Mouse (Mus musculus) midbrain, embryonic 16.5 days (tissue): ENCODE data around the gene Alox12. TPM values are rescaled to one million over a fixed set of nuclear protein-coding genes. Genes with fewer than 3 reads are reported as not detected.

Source experiments
- ATAC-seq: fragments of 200-750 bp; cut with Nextera tagmentation; 2 replicates; pipeline ENCODE4 v1.8.0; 2017; ENCODE audit warnings: moderate TSS enrichment
- H3K27ac ChIP-seq: fragments of 300-500 bp; sonication (generic); 2 replicates; pipeline ENCODE4 v1.5.1; 2014; ENCODE audit warnings: mild to moderate bottlenecking, low read length, mixed read lengths
- H3K27me3 ChIP-seq: fragments of 300-500 bp; sonication (generic); 2 replicates; pipeline ENCODE4 v1.6.1; 2014; ENCODE audit warnings: low read depth, low read length, mixed read lengths; ENCODE audit not compliant: control insufficient read depth, insufficient read depth
- H3K36me3 ChIP-seq: fragments of 300-500 bp; sonication (generic); 2 replicates; pipeline ENCODE4 v1.6.1; 2014; ENCODE audit warnings: mild to moderate bottlenecking, low read length, moderate library complexity, mixed read lengths; ENCODE audit not compliant: control insufficient read depth, insufficient read depth
- H3K4me1 ChIP-seq: fragments of 300-500 bp; sonication (generic); 2 replicates; pipeline ENCODE4 v1.6.1; 2014; ENCODE audit warnings: mild to moderate bottlenecking, low read length, mixed read lengths; ENCODE audit not compliant: control insufficient read depth, insufficient read depth
- H3K4me2 ChIP-seq: fragments of 300-500 bp; sonication (generic); 2 replicates; pipeline ENCODE4 v1.6.1; 2014; ENCODE audit warnings: mild to moderate bottlenecking, low read length, mixed read lengths
- H3K4me3 ChIP-seq: fragments of 300-500 bp; sonication (generic); 2 replicates; pipeline ENCODE4 v1.5.1; 2014; ENCODE audit warnings: low read depth, mild to moderate bottlenecking, low read length, moderate library complexity, mixed read lengths
- H3K9ac ChIP-seq: fragments of 300-500 bp; sonication (generic); 2 replicates; pipeline ENCODE4 v1.6.1; 2014; ENCODE audit warnings: low read depth, low read length, mixed read lengths
- H3K9me3 ChIP-seq: fragments of 300-500 bp; sonication (generic); replicated peaks from 2 replicates; pipeline ENCODE4 v1.6.1; 2014; ENCODE audit warnings: mild to moderate bottlenecking, low read length, mixed read lengths; ENCODE audit not compliant: control insufficient read depth, poor library complexity, severe bottlenecking
- WGBS: fragments of 180-500 bp; shearing (Covaris S2); extraction: QIAGEN DNeasy Blood & Tissue Kit; methylation state at CpG from one replicate; pipeline ENCODE4 v1.1.7; 2014; 5-methylcytosine and 5-hydroxymethylcytosine counted together
- polyA plus RNA-seq: library from polyadenylated mRNA; unstranded; fragments of >200 nt; fragmentation: Nextera tagmentation; extraction: Ambion mirVana; gene quantifications from 2 replicates; pipeline ENCODE4 v1.2.1, GENCODE M21; 2015

Alox12 gene
- polyA plus RNA-seq, 1 experiment from 2014 or later = 0.49 TPM

- no peaks in the 10 kb centered on the region for H3K9me3 ChIP-seq
- no peak for ATAC-seq
- 88% methylated on average over 3 of the region's 3 CpGs for WGBS
- H3K4me1 ChIP-seq = no peaks in the 10 kb centered on the region
- H3K9ac ChIP-seq = no peak overlapping the region
- H3K36me3 ChIP-seq = no peaks in the 10 kb centered on the region
- H3K27me3 ChIP-seq = no peaks in the 10 kb centered on the region
- no peak overlapping the region for H3K4me3 ChIP-seq
- no peak overlapping the region for H3K4me2 ChIP-seq
- H3K27ac ChIP-seq = no peak overlapping the region
Measured at GRCm38 (mm10) chr11:70284757-70285156, 29.6 kb upstream of the Alox12 start.

- ATAC-seq = no peak
- no peak overlapping the region for H3K4me3 ChIP-seq
- no peaks in the 10 kb centered on the region for H3K4me1 ChIP-seq
- H3K36me3 ChIP-seq = no peaks in the 10 kb centered on the region
- 90% methylated on average over 4 of the region's 4 CpGs for WGBS
- no peaks in the 10 kb centered on the region for H3K9me3 ChIP-seq
- H3K4me2 ChIP-seq = no peak overlapping the region
- no peak overlapping the region for H3K27ac ChIP-seq
- no peaks in the 10 kb centered on the region for H3K27me3 ChIP-seq
- no peak overlapping the region for H3K9ac ChIP-seq
Measured at GRCm38 (mm10) chr11:70283666-70284065, 28.5 kb upstream of the Alox12 start.

- Histone ChIP-seq H3K36me3 (no peaks in the 10 kb centered on the region), H3K27ac (no peak overlapping the region), H3K9ac (no peak overlapping the region), H3K4me3 (no peak overlapping the region), H3K4me2 (no peak overlapping the region), H3K9me3 (no peaks in the 10 kb centered on the region), H3K27me3 (no peaks in the 10 kb centered on the region), H3K4me1 (no peaks in the 10 kb centered on the region)
- WGBS = 69% methylated on average over 3 of the region's 3 CpGs
- no peak for ATAC-seq
Measured at GRCm38 (mm10) chr11:70280441-70280840, 25.3 kb upstream of the Alox12 start.

GRCm38 (mm10) chr11:70278961-70279360, 23.8 kb upstream of the Alox12 start:
- Histone ChIP-seq H3K9me3 (no peaks in the 10 kb centered on the region), H3K9ac (no peak overlapping the region), H3K27me3 (no peaks in the 10 kb centered on the region), H3K4me1 (no peaks in the 10 kb centered on the region), H3K4me2 (no peak overlapping the region), H3K4me3 (no peak overlapping the region), H3K27ac (no peak overlapping the region), H3K36me3 (no peaks in the 10 kb centered on the region)
- ATAC-seq = no peak
- 85% methylated on average over 3 of the region's 3 CpGs for WGBS

GRCm38 (mm10) chr11:70271641-70272040, 16.5 kb upstream of the Alox12 start:
- H3K9me3 ChIP-seq = no peaks in the 10 kb centered on the region
- no peak for ATAC-seq
- H3K4me3 ChIP-seq = no peak overlapping the region
- H3K27ac ChIP-seq = no peak overlapping the region
- H3K36me3 ChIP-seq = no peaks in the 10 kb centered on the region
- no peak overlapping the region for H3K9ac ChIP-seq
- no peak overlapping the region for H3K4me2 ChIP-seq
- no peaks in the 10 kb centered on the region for H3K27me3 ChIP-seq
- 91% methylated on average over 7 of the region's 7 CpGs for WGBS
- no peaks in the 10 kb centered on the region for H3K4me1 ChIP-seq

- H3K27ac ChIP-seq = no peak overlapping the region
- H3K4me2 ChIP-seq = no peak overlapping the region
- no peaks in the 10 kb centered on the region for H3K4me1 ChIP-seq
- no peaks in the 10 kb centered on the region for H3K9me3 ChIP-seq
- no peaks in the 10 kb centered on the region for H3K36me3 ChIP-seq
- 86% methylated on average over 1 of the region's 1 CpGs for WGBS
- H3K4me3 ChIP-seq = no peak overlapping the region
- H3K9ac ChIP-seq = no peak overlapping the region
- ATAC-seq = no peak
- no peaks in the 10 kb centered on the region for H3K27me3 ChIP-seq
Measured at GRCm38 (mm10) chr11:70266405-70266804, 11.3 kb upstream of the Alox12 start.

GRCm38 (mm10) chr11:70265819-70266218, 10.7 kb upstream of the Alox12 start:
- WGBS = 83% methylated on average over 4 of the region's 4 CpGs
- no peak for ATAC-seq
- Histone ChIP-seq H3K9ac (no peak overlapping the region), H3K4me3 (no peak overlapping the region), H3K4me2 (no peak overlapping the region), H3K4me1 (no peaks in the 10 kb centered on the region), H3K9me3 (no peaks in the 10 kb centered on the region), H3K36me3 (no peaks in the 10 kb centered on the region), H3K27ac (no peak overlapping the region), H3K27me3 (no peaks in the 10 kb centered on the region)

GRCm38 (mm10) chr11:70265252-70265651, 10.1 kb upstream of the Alox12 start:
- H3K27me3 ChIP-seq = no peaks in the 10 kb centered on the region
- H3K9me3 ChIP-seq = no peaks in the 10 kb centered on the region
- no peak overlapping the region for H3K4me3 ChIP-seq
- WGBS = 61% methylated on average over 3 of the region's 3 CpGs
- ATAC-seq = no peak
- no peak overlapping the region for H3K4me2 ChIP-seq
- H3K36me3 ChIP-seq = no peaks in the 10 kb centered on the region
- H3K4me1 ChIP-seq = no peaks in the 10 kb centered on the region
- H3K9ac ChIP-seq = no peak overlapping the region
- no peak overlapping the region for H3K27ac ChIP-seq

- no peaks in the 10 kb centered on the region for H3K4me1 ChIP-seq
- H3K4me2 ChIP-seq = no peak overlapping the region
- no peak overlapping the region for H3K4me3 ChIP-seq
- no peak overlapping the region for H3K9ac ChIP-seq
- H3K36me3 ChIP-seq = no peaks in the 10 kb centered on the region
- H3K9me3 ChIP-seq = no peaks in the 10 kb centered on the region
- 100% methylated on average over 4 of the region's 4 CpGs for WGBS
- H3K27me3 ChIP-seq = peaks cover 14% of the 10 kb centered on the region
- H3K27ac ChIP-seq = no peak overlapping the region
- no peak for ATAC-seq
Measured at GRCm38 (mm10) chr11:70259035-70259434, 3.9 kb upstream of the Alox12 start.

- WGBS = 5% methylated on average over 18 of the region's 18 CpGs
- no peak overlapping the region for H3K9ac ChIP-seq
Measured at GRCm38 (mm10) chr11:70254337-70254736, 816 bp downstream of the Alox12 start.

More at GRCm38 (mm10) chr11:70254337-70254736, 816 bp downstream of the Alox12 start:
- Histone ChIP-seq H3K9me3 (no peaks in the 10 kb centered on the region), H3K27ac (no peak overlapping the region), H3K4me1 (no peaks in the 10 kb centered on the region), H3K4me3 (no peak overlapping the region), H3K27me3 (peaks cover 43% of the 10 kb centered on the region), H3K36me3 (no peaks in the 10 kb centered on the region), H3K4me2 (peak overlapping the region; percentile 4; the same call in 1 of the 2 replicates)
- no peak for ATAC-seq
